Mouse (Mus musculus): ENCODE results near the gene Rnase13. TPM values are rescaled to one million over a fixed set of nuclear protein-coding genes. Genes with fewer than 3 reads are reported as not detected.

The Rnase13 gene
- polyA plus RNA-seq, 1 experiment from 2014 or later: not detected

GRCm38 (mm10) chr14:51895071-51895470 lies 27.5 kb downstream of the Rnase13 start:
- H3K9me3 ChIP-seq (ENCODE audit: control insufficient read depth, low read length): no peaks in the 10 kb centered on the region
- no peak for ATAC-seq (ENCODE audit: insufficient number of reproducible peaks, low FRiP score, low TSS enrichment, low read depth)

GRCm38 (mm10) chr14:51893809-51894208 lies 28.8 kb downstream of the Rnase13 start:
- Histone ChIP-seq H3K4me1 (ENCODE audit: control insufficient read depth, insufficient read depth, low read length) (no peaks in the 10 kb centered on the region), H3K27ac (replicated peaks; ENCODE audit: low read depth, low read length) (no peak overlapping the region), H3K4me3 (ENCODE audit: low read depth, low read length) (no peak overlapping the region), H3K27me3 (ENCODE audit: control insufficient read depth, insufficient read depth, low read length) (no peaks in the 10 kb centered on the region), H3K36me3 (ENCODE audit: control insufficient read depth, insufficient read depth, low read length) (peaks cover 11% of the 10 kb centered on the region), H3K9ac (ENCODE audit: low read length) (no peak overlapping the region), H3K9me3 (ENCODE audit: control insufficient read depth, low read length) (no peaks in the 10 kb centered on the region), H3K4me2 (ENCODE audit: low read depth, severe bottlenecking) (no peak overlapping the region)
- 52% methylated on average over 3 of the region's 3 CpGs for WGBS
- DNase-seq (ENCODE audit: low spot score) (no peak), ATAC-seq (ENCODE audit: insufficient number of reproducible peaks, low FRiP score, low TSS enrichment, low read depth) (no peak)

More at GRCm38 (mm10) chr14:51895071-51895470, 27.5 kb downstream of the Rnase13 start:
- H3K27ac ChIP-seq (replicated peaks; ENCODE audit: low read depth, low read length): no peak overlapping the region
- no peak overlapping the region for H3K4me2 ChIP-seq (ENCODE audit: low read depth, severe bottlenecking)
- no peak overlapping the region for H3K4me3 ChIP-seq (ENCODE audit: low read depth, low read length)
- DNase-seq (ENCODE audit: low spot score): no peak
- H3K36me3 ChIP-seq (ENCODE audit: control insufficient read depth, insufficient read depth, low read length): peaks cover 6% of the 10 kb centered on the region
- no peak overlapping the region for H3K9ac ChIP-seq (ENCODE audit: low read length)
- H3K4me1 ChIP-seq (ENCODE audit: control insufficient read depth, insufficient read depth, low read length): no peaks in the 10 kb centered on the region
- no peaks in the 10 kb centered on the region for H3K27me3 ChIP-seq (ENCODE audit: control insufficient read depth, insufficient read depth, low read length)
- WGBS: 80% methylated on average over 14 of the region's 14 CpGs

DNA sequence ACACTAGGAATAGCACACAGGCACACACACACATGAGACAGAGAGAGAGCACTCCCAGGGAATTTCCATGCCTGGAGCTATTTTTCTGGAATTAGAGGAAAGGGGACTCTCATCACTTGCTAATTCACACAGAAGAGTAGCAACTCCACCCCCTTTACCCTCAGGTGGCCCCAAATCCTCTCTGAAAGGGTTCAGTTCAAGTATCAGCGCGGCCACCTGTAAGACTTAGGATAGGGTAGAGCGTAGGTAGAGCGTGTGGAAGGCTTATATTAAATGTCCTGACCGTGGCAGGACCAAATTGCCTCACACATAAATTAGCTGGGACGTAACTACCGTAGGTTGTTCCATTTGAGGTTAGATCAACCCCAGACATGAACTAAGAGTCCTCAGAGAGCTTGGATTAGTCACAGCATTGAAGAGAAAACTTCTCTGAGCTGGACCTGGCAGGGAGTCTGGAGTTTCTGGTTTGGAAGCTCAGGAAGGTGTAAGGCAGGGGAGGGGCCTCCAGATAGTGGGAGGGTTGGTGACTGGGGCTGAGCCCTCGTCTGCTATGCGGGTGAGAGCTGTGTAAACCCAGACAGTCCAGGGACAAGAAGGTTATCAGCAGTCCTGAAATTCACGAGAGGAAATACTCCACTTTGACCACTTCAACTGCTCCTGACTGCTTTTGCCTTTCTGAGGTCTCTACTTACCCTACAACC lies 29.3 kb downstream of the Rnase13 start:
- no peak for DNase-seq (ENCODE audit: low spot score)
- Histone ChIP-seq H3K27ac (replicated peaks; ENCODE audit: low read depth, low read length) (no peak overlapping the region), H3K9ac (ENCODE audit: low read length) (no peak overlapping the region), H3K27me3 (ENCODE audit: control insufficient read depth, insufficient read depth, low read length) (no peaks in the 10 kb centered on the region), H3K4me1 (ENCODE audit: control insufficient read depth, insufficient read depth, low read length) (no peaks in the 10 kb centered on the region), H3K4me3 (ENCODE audit: low read depth, low read length) (no peak overlapping the region), H3K36me3 (ENCODE audit: control insufficient read depth, insufficient read depth, low read length) (peaks cover 14% of the 10 kb centered on the region), H3K9me3 (ENCODE audit: control insufficient read depth, low read length) (no peaks in the 10 kb centered on the region), H3K4me2 (ENCODE audit: low read depth, severe bottlenecking) (no peak overlapping the region)
- no peak for ATAC-seq (ENCODE audit: insufficient number of reproducible peaks, low FRiP score, low TSS enrichment, low read depth)
- whole genome bisulfite sequencing: 20% methylated on average over 10 of the region's 10 CpGs

GRCm38 (mm10) chr14:51892191-51892939 lies 30.2 kb downstream of the Rnase13 start, which contains the start of gene Slc39a2:
TSS of gene Slc39a2 (plus strand) at chr14:51892889.
- no peak within 1 kb of the TSS for H3K9ac ChIP-seq (ENCODE audit: low read length)
- 94% methylated on average over 9 of the region's 9 CpGs for WGBS
- no peak within 1 kb of the TSS for H3K4me3 ChIP-seq (ENCODE audit: low read depth, low read length)
- no peak within 1 kb of the TSS for H3K4me2 ChIP-seq (ENCODE audit: low read depth, severe bottlenecking)
- H3K36me3 ChIP-seq (ENCODE audit: control insufficient read depth, insufficient read depth, low read length): peaks cover 14% of the 10 kb centered on the region
- DNase-seq (ENCODE audit: low spot score) (no peak), ATAC-seq (ENCODE audit: insufficient number of reproducible peaks, low FRiP score, low TSS enrichment, low read depth) (no peak)
- no peaks in the 10 kb centered on the region for H3K27me3 ChIP-seq (ENCODE audit: control insufficient read depth, insufficient read depth, low read length)
- no peak within 1 kb of the TSS for H3K27ac ChIP-seq (replicated peaks; ENCODE audit: low read depth, low read length)
- no peaks in the 10 kb centered on the region for H3K4me1 ChIP-seq (ENCODE audit: control insufficient read depth, insufficient read depth, low read length)
- H3K9me3 ChIP-seq (ENCODE audit: control insufficient read depth, low read length): no peaks in the 10 kb centered on the region

DNA sequence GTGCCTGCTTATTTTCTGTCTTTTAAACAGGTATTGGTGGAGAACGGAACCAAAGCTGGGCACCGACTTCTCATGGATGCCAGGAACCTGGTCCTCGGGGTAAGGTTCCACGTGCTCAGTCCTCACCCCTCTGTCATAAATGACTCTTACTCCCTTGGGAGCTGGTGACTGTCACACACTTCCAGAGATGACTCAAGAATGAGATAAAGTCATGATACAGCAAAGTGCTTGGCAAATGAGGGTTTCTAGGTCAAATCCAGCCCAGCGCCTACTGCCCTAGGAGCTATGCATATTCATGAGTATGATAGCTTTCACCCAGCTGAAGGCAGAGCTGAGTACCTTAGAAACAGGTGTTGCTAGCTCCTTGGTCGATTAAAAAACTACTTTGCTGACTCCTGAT lies 32.7 kb downstream of the Rnase13 start:
- Histone ChIP-seq H3K36me3 (ENCODE audit: control insufficient read depth, insufficient read depth, low read length) (peaks cover 17% of the 10 kb centered on the region), H3K4me2 (ENCODE audit: low read depth, severe bottlenecking) (no peak overlapping the region), H3K9ac (ENCODE audit: low read length) (no peak overlapping the region), H3K9me3 (ENCODE audit: control insufficient read depth, low read length) (no peaks in the 10 kb centered on the region), H3K4me3 (ENCODE audit: low read depth, low read length) (no peak overlapping the region), H3K4me1 (ENCODE audit: control insufficient read depth, insufficient read depth, low read length) (peaks cover 8% of the 10 kb centered on the region), H3K27me3 (ENCODE audit: control insufficient read depth, insufficient read depth, low read length) (no peaks in the 10 kb centered on the region), H3K27ac (replicated peaks; ENCODE audit: low read depth, low read length) (no peak overlapping the region)
- DNase-seq (ENCODE audit: low spot score) (no peak), ATAC-seq (ENCODE audit: insufficient number of reproducible peaks, low FRiP score, low TSS enrichment, low read depth) (no peak)
- WGBS: 91% methylated on average over 6 of the region's 6 CpGs

GRCm38 (mm10) chr14:51886051-51886450 lies 36.5 kb downstream of the Rnase13 start:
- H3K4me3 ChIP-seq (ENCODE audit: low read depth, low read length): no peak overlapping the region
- no peaks in the 10 kb centered on the region for H3K27me3 ChIP-seq (ENCODE audit: control insufficient read depth, insufficient read depth, low read length)
- H3K9me3 ChIP-seq (ENCODE audit: control insufficient read depth, low read length): no peaks in the 10 kb centered on the region
- H3K36me3 ChIP-seq (ENCODE audit: control insufficient read depth, insufficient read depth, low read length): peaks cover 13% of the 10 kb centered on the region
- no peak for ATAC-seq (ENCODE audit: insufficient number of reproducible peaks, low FRiP score, low TSS enrichment, low read depth)
- no peak for DNase-seq (ENCODE audit: low spot score)
- 63% methylated on average over 6 of the region's 6 CpGs for WGBS
- no peak overlapping the region for H3K27ac ChIP-seq (replicated peaks; ENCODE audit: low read depth, low read length)
- H3K4me1 ChIP-seq (ENCODE audit: control insufficient read depth, insufficient read depth, low read length): peaks cover 8% of the 10 kb centered on the region
- no peak overlapping the region for H3K9ac ChIP-seq (ENCODE audit: low read length)
- peak overlapping the region; percentile 81; the same call in 1 of the 2 replicates for H3K4me2 ChIP-seq (ENCODE audit: low read depth, severe bottlenecking)

- Histone ChIP-seq H3K27me3 (ENCODE audit: control insufficient read depth, insufficient read depth, low read length) (no peaks in the 10 kb centered on the region), H3K4me3 (ENCODE audit: low read depth, low read length) (peak within 1 kb of the TSS; percentile 72), H3K9me3 (ENCODE audit: control insufficient read depth, low read length) (no peaks in the 10 kb centered on the region), H3K4me1 (ENCODE audit: control insufficient read depth, insufficient read depth, low read length) (peaks cover 8% of the 10 kb centered on the region), H3K36me3 (ENCODE audit: control insufficient read depth, insufficient read depth, low read length) (peaks cover 12% of the 10 kb centered on the region), H3K4me2 (ENCODE audit: low read depth, severe bottlenecking) (peak within 1 kb of the TSS; percentile 81), H3K9ac (ENCODE audit: low read length) (peak within 1 kb of the TSS; percentile 73), H3K27ac (replicated peaks; ENCODE audit: low read depth, low read length) (peak within 1 kb of the TSS; percentile 74)
- DNase-seq (ENCODE audit: low spot score) (peak; percentile 98), ATAC-seq (ENCODE audit: insufficient number of reproducible peaks, low FRiP score, low TSS enrichment, low read depth) (peak; percentile 91)
- WGBS: under 1% methylated on average over 43 of the region's 43 CpGs
Observed at GRCm38 (mm10) chr14:51884598-51885331, 37.8 kb downstream of the Rnase13 start, which contains the start of gene Mettl17. TSS of gene Mettl17 (plus strand) at chr14:51884842.

GRCm38 (mm10) chr14:51884031-51884544 lies 38.5 kb downstream of the Rnase13 start:
- no peak for DNase-seq (ENCODE audit: low spot score)
- ATAC-seq (ENCODE audit: insufficient number of reproducible peaks, low FRiP score, low TSS enrichment, low read depth): peak; percentile 44; the same call in 1 of the 2 replicates
- H3K27me3 ChIP-seq (ENCODE audit: control insufficient read depth, insufficient read depth, low read length): no peaks in the 10 kb centered on the region
- peaks cover 8% of the 10 kb centered on the region for H3K4me1 ChIP-seq (ENCODE audit: control insufficient read depth, insufficient read depth, low read length)
- H3K4me2 ChIP-seq (ENCODE audit: low read depth, severe bottlenecking): peak overlapping the region; percentile 81
- H3K27ac ChIP-seq (replicated peaks; ENCODE audit: low read depth, low read length): peak overlapping the region; percentile 74; the same call in 1 of the 2 replicates
- peak overlapping the region; percentile 72 for H3K4me3 ChIP-seq (ENCODE audit: low read depth, low read length)
- H3K36me3 ChIP-seq (ENCODE audit: control insufficient read depth, insufficient read depth, low read length): peaks cover 9% of the 10 kb centered on the region
- peak overlapping the region; percentile 45 for H3K9ac ChIP-seq (ENCODE audit: low read length)
- no peaks in the 10 kb centered on the region for H3K9me3 ChIP-seq (ENCODE audit: control insufficient read depth, low read length)
- 2% methylated on average over 14 of the region's 14 CpGs for WGBS

All from limb, embryonic 11.5 days (tissue).